Mouse (Mus musculus) limb, embryonic 13.5 days (tissue): Measurements from ENCODE around the gene Epx. TPM values are rescaled to one million over a fixed set of nuclear protein-coding genes. Genes with fewer than 3 reads are reported as not detected.
A peak's percentile ranks its signal among the peaks of the same experiment; 100 is the strongest.
"Not testable (repeated sequence)": the region's sequence is repeated elsewhere in the genome, so short reads cannot be mapped to it uniquely, and the experiment has no call there.

Experiments used
- ATAC-seq: fragments of 200-750 bp; cut with Nextera tagmentation; 2 replicates; pipeline ENCODE4 v1.8.0; 2017; ENCODE audit warnings: low read depth, moderate number of reproducible peaks, moderate TSS enrichment; ENCODE audit not compliant: low FRiP score
- H3K27ac ChIP-seq: fragments of 300-500 bp; sonication (generic); 2 replicates; pipeline ENCODE4 v1.5.1; 2015; ENCODE audit warnings: inconsistent platforms, mild to moderate bottlenecking, moderate library complexity
- H3K27me3 ChIP-seq: fragments of 300-500 bp; sonication (generic); 2 replicates; pipeline ENCODE4 v1.6.1; 2015; ENCODE audit warnings: mild to moderate bottlenecking, inconsistent platforms
- H3K36me3 ChIP-seq: fragments of 300-500 bp; sonication (generic); 2 replicates; pipeline ENCODE4 v1.6.1; 2015; ENCODE audit warnings: inconsistent platforms, mild to moderate bottlenecking, moderate library complexity
- H3K4me1 ChIP-seq: fragments of 300-500 bp; sonication (generic); 2 replicates; pipeline ENCODE4 v1.6.1; 2015; ENCODE audit warnings: inconsistent platforms
- H3K4me2 ChIP-seq: fragments of 300-500 bp; sonication (generic); replicated peaks from 2 replicates; pipeline ENCODE4 v1.6.1; 2015; ENCODE audit warnings: inconsistent platforms, mild to moderate bottlenecking, moderate library complexity
- H3K4me3 ChIP-seq: fragments of 300-500 bp; sonication (generic); 2 replicates; pipeline ENCODE4 v1.5.1; 2015; ENCODE audit warnings: moderate library complexity, mild to moderate bottlenecking, inconsistent platforms
- H3K9ac ChIP-seq: fragments of 300-500 bp; sonication (generic); 2 replicates; pipeline ENCODE4 v1.6.1; 2015; ENCODE audit warnings: mild to moderate bottlenecking, inconsistent platforms
- H3K9me3 ChIP-seq: fragments of 300-500 bp; sonication (generic); 2 replicates; pipeline ENCODE4 v1.6.1; 2016; ENCODE audit warnings: inconsistent platforms
- WGBS: fragments of 180-500 bp; shearing (Covaris S2); methylation state at CpG from one replicate; pipeline ENCODE4 v1.1.7; 2015; 5-methylcytosine and 5-hydroxymethylcytosine counted together
- polyA plus RNA-seq: library from polyadenylated mRNA; unstranded; fragments of >200 nt; fragmentation: Nextera tagmentation; extraction: Ambion mirVana; gene quantifications from 2 replicates; pipeline ENCODE4 v1.2.1, GENCODE M21; 2015

Epx gene
- polyA plus RNA-seq, 1 experiment from 2014 or later, result 0.67 TPM

- ATAC-seq, H3K9me3 ChIP-seq, H3K9ac ChIP-seq, H3K4me2 ChIP-seq, H3K4me3 ChIP-seq, H3K27me3 ChIP-seq, H3K27ac ChIP-seq: not testable (repeated sequence)
- H3K36me3 ChIP-seq, result peaks cover 16% of the 10 kb centered on the region
- peaks cover 10% of the 10 kb centered on the region for H3K4me1 ChIP-seq
- WGBS, result 90% methylated on average over 1 of the region's 2 CpGs
These were observed 8.4 kb downstream of the Epx start for GRCm38 (mm10) chr11:87866891-87867290.

GRCm38 (mm10) chr11:87862805-87863204, 12.5 kb downstream of the Epx start:
- Histone ChIP-seq H3K36me3 (peaks cover 52% of the 10 kb centered on the region), H3K27ac (no peak overlapping the region), H3K4me2 (no peak overlapping the region), H3K9ac (no peak overlapping the region), H3K27me3 (no peaks in the 10 kb centered on the region), H3K4me1 (peaks cover 4% of the 10 kb centered on the region; the same call in 1 of the 2 replicates), H3K9me3 (no peaks in the 10 kb centered on the region), H3K4me3 (no peak overlapping the region)
- no peak for ATAC-seq
- WGBS, result 91% methylated on average over 13 of the region's 13 CpGs

- Histone ChIP-seq H3K27ac (no peak overlapping the region), H3K4me3 (no peak overlapping the region), H3K9me3 (no peaks in the 10 kb centered on the region), H3K9ac (no peak overlapping the region), H3K36me3 (peaks cover 70% of the 10 kb centered on the region), H3K4me1 (peaks cover 4% of the 10 kb centered on the region; the same call in 1 of the 2 replicates), H3K27me3 (no peaks in the 10 kb centered on the region), H3K4me2 (no peak overlapping the region)
- WGBS, result 80% methylated on average over 9 of the region's 9 CpGs
- ATAC-seq, result no peak
These were observed 14.9 kb downstream of the Epx start for GRCm38 (mm10) chr11:87860426-87860825.

- H3K9ac ChIP-seq, result no peak overlapping the region
- H3K4me1 ChIP-seq, result peaks cover 4% of the 10 kb centered on the region; the same call in 1 of the 2 replicates
- WGBS, result 90% methylated on average over 11 of the region's 11 CpGs
- H3K4me3 ChIP-seq, result no peak overlapping the region
- no peak for ATAC-seq
- H3K27me3 ChIP-seq, result no peaks in the 10 kb centered on the region
- H3K4me2 ChIP-seq, result no peak overlapping the region
- H3K27ac ChIP-seq, result no peak overlapping the region
- peaks cover 70% of the 10 kb centered on the region for H3K36me3 ChIP-seq
- no peaks in the 10 kb centered on the region for H3K9me3 ChIP-seq
These were observed 16.1 kb downstream of the Epx start for GRCm38 (mm10) chr11:87859273-87859672.

GRCm38 (mm10) chr11:87854550-87854949, 20.8 kb downstream of the Epx start:
- WGBS, result 89% methylated on average over 7 of the region's 7 CpGs
- Histone ChIP-seq H3K36me3 (peaks cover 32% of the 10 kb centered on the region), H3K9me3 (no peaks in the 10 kb centered on the region), H3K4me1 (peaks cover 6% of the 10 kb centered on the region), H3K4me2 (no peak overlapping the region), H3K27me3 (no peaks in the 10 kb centered on the region), H3K9ac (no peak overlapping the region), H3K27ac (no peak overlapping the region), H3K4me3 (no peak overlapping the region)
- ATAC-seq, result no peak

- WGBS, result 36% methylated on average over 8 of the region's 8 CpGs
- H3K36me3 ChIP-seq, result peaks cover 26% of the 10 kb centered on the region
- H3K4me1 ChIP-seq, result peaks cover 6% of the 10 kb centered on the region
- H3K27me3 ChIP-seq, result no peaks in the 10 kb centered on the region
- H3K9me3 ChIP-seq, result no peaks in the 10 kb centered on the region
- H3K27ac ChIP-seq, result no peak overlapping the region
- peak overlapping the region; percentile 57 for H3K4me3 ChIP-seq
- peak overlapping the region; percentile 60 for H3K9ac ChIP-seq
- ATAC-seq, result no peak
- peak overlapping the region; percentile 76 for H3K4me2 ChIP-seq
These were observed 21.8 kb downstream of the Epx start for GRCm38 (mm10) chr11:87853597-87853954.

DNA sequence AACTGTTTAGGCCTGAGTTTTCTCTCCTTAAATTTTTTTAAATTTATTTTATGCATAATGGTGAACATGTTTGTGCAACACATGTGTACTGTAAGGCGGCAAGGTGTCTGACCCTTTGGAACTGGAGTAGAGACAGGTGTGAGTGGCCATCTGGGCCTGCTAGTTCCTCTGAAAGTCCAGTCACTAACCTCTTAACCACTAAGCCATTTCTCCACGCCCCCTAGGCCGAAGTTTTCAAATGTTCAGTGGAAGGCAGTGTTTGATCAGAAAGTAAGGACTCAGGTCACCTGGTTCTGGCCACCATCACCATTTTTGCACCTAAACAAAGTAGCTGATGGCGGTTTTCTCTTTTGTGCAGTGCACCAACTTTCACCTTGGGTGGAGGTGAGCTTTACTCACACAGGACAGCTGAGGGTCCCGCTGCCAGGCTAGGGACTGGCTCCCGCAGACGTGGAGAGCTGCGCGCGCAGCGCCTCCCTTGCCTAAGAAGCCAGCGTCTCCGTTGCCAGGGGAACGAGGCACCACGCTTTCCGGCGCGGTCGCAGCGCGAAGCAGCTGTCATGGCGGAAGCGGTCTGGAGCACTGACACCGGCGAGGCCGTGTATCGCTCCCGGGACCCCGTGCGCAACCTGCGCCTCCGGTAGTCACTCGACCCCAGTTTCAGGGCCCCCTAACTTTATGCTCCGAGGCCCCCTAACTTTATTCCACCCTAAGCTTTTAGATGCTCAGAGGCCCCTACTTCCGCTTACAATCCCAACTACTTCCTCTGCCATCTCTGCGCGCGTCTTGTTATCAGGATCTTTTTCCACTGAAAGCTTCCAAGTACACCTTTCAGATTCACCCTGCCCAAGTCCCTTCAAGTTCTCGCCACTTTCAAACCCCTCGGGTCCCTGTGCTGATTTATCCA, 22.4 kb downstream of the Epx start, which contains the start of gene Mks1:
Gene Mks1, plus strand, starts transcription at position 526 of the 907 bp plus-strand sequence.
- H3K36me3 ChIP-seq, result peaks cover 19% of the 10 kb centered on the region
- ATAC-seq, result peak; percentile 96
- no peak within 1 kb of the TSS for H3K27ac ChIP-seq
- peak within 1 kb of the TSS; percentile 60 for H3K9ac ChIP-seq
- H3K27me3 ChIP-seq, result no peaks in the 10 kb centered on the region
- no peaks in the 10 kb centered on the region for H3K9me3 ChIP-seq
- peak within 1 kb of the TSS; percentile 76 for H3K4me2 ChIP-seq
- 3% methylated on average over 40 of the region's 40 CpGs for WGBS
- H3K4me1 ChIP-seq, result peaks cover 6% of the 10 kb centered on the region
- peak within 1 kb of the TSS; percentile 57 for H3K4me3 ChIP-seq

GRCm38 (mm10) chr11:87847884-87848283, 27.5 kb downstream of the Epx start:
- WGBS, result 74% methylated on average over 6 of the region's 6 CpGs
- Histone ChIP-seq H3K9me3 (no peaks in the 10 kb centered on the region), H3K4me3 (no peak overlapping the region), H3K27ac (no peak overlapping the region), H3K9ac (no peak overlapping the region), H3K4me1 (no peaks in the 10 kb centered on the region), H3K36me3 (no peaks in the 10 kb centered on the region), H3K27me3 (no peaks in the 10 kb centered on the region), H3K4me2 (no peak overlapping the region)
- ATAC-seq, result no peak

DNA sequence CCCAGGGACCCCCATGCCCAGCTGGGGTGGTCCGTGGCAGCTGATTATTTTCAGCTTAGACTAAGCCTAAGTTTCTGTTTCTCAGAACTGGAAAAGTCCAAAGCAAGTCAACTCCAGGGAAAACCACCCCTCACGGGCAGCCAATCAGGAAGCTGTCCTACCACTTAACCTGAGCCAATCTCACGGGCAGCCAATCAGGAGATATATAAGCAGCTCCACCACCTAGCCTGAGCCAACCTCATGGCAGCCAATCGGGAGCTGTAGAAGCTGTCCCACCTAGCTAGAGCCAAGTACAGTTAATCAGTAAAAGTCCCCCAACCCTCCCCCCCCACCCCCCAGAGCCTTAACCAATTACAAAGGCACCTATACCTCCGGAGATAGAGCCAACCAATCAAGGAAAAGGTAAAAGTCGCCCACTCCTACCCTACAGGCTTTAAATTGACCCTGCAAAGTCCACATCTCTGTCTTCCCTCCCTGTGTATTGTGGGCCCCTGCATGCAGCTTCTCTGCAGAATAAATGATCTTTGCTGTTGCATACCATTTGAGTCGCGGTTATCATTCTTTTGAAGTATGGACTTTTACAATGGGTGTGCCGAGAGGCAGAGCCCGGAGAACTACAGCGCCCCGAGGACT, 28.3 kb downstream of the Epx start:
- H3K4me2 ChIP-seq, result no peak overlapping the region
- no peak overlapping the region for H3K27ac ChIP-seq
- H3K4me1 ChIP-seq, result no peaks in the 10 kb centered on the region
- 83% methylated on average over 12 of the region's 12 CpGs for WGBS
- ATAC-seq, result no peak
- H3K36me3 ChIP-seq, result no peaks in the 10 kb centered on the region
- no peak overlapping the region for H3K4me3 ChIP-seq
- H3K9ac ChIP-seq, result no peak overlapping the region
- H3K27me3 ChIP-seq, result no peaks in the 10 kb centered on the region
- no peaks in the 10 kb centered on the region for H3K9me3 ChIP-seq

GRCm38 (mm10) chr11:87841436-87841835, 33.9 kb downstream of the Epx start:
- 87% methylated on average over 3 of the region's 3 CpGs for WGBS
- ATAC-seq, result no peak
- no peaks in the 10 kb centered on the region for H3K4me1 ChIP-seq
- H3K9me3 ChIP-seq, result no peaks in the 10 kb centered on the region
- H3K36me3 ChIP-seq, result no peaks in the 10 kb centered on the region
- H3K27ac ChIP-seq, result no peak overlapping the region
- no peak overlapping the region for H3K4me3 ChIP-seq
- H3K27me3 ChIP-seq, result no peaks in the 10 kb centered on the region
- no peak overlapping the region for H3K9ac ChIP-seq
- no peak overlapping the region for H3K4me2 ChIP-seq

DNA sequence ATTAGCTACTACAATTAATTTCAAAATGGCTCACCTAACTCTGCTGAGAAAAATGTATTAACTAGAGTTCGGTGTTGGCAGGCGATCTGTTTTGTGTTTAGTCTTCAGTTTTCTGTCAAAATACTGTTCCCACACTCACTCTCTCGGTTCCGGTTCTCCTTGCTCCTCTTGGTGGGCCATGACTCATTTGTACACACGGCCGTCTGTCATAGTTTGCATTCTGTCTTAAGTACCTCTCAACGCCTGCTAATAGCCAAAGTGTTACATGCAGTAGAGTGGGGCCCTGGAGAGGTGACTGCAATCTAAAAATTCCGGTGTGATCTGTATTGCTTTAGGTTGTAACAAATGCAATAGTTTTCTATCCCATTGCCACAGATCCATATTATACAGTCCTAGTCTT, 34.7 kb downstream of the Epx start:
- Histone ChIP-seq H3K9ac (no peak overlapping the region), H3K27ac (no peak overlapping the region), H3K4me2 (no peak overlapping the region), H3K4me1 (no peaks in the 10 kb centered on the region), H3K9me3 (no peaks in the 10 kb centered on the region), H3K27me3 (no peaks in the 10 kb centered on the region), H3K36me3 (no peaks in the 10 kb centered on the region), H3K4me3 (no peak overlapping the region)
- 74% methylated on average over 8 of the region's 8 CpGs for WGBS
- no peak for ATAC-seq

GRCm38 (mm10) chr11:87828239-87828900, 47.0 kb downstream of the Epx start, which contains the start of gene Lpo:
Gene Lpo, minus strand, starts transcription at chr11:87828289.
- H3K4me1 ChIP-seq, result no peaks in the 10 kb centered on the region
- H3K9me3 ChIP-seq, result no peaks in the 10 kb centered on the region
- ATAC-seq, result no peak
- no peaks in the 10 kb centered on the region for H3K27me3 ChIP-seq
- no peak within 1 kb of the TSS for H3K4me3 ChIP-seq
- WGBS, result 75% methylated on average over 10 of the region's 10 CpGs
- no peak within 1 kb of the TSS for H3K4me2 ChIP-seq
- H3K9ac ChIP-seq, result no peak within 1 kb of the TSS
- no peak within 1 kb of the TSS for H3K27ac ChIP-seq
- no peaks in the 10 kb centered on the region for H3K36me3 ChIP-seq
